Mouse (Mus musculus): Measurements from ENCODE around the gene Trp53bp1.
A peak's percentile ranks its signal among the peaks of the same experiment; 100 is the strongest.

Trp53bp1 gene

DNA sequence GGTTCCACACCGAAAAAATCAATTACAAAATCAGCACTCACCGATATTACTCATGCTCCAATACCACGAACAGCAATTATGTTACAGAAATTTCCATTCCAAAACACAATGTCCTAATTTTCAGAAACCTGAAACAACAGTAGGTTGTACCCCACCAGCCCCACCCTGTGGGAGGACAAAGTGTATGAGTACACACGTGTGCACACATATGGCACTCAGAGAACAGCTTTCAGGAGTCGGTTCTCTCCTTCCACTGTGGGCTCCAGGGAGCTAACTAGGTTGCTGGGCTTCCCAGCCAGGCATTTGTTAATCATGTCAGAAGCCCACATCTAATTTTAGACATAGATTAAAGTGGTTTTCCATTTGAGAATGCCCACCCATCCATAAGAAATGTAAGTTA, 27.1 kb downstream of the Trp53bp1 start:
- DNase-seq: no peak

DNA sequence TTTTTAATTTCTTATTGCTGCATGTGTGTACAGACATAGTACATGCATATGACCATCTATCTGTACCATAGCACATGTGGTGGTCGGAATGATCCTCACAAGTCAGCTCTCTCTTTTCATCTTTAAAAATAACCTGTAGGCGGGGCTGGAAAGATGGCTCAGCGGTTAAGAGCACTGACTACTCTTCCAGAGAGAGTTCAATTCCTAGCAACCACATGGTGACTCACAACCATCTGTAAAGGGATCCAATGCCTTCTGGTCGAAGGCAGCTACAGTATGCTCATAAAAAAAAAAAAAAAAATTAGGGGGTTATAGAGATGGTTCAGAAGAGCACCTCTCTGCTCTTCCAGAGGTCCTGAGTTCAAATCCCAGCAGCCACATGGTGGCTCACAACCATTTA, 31.8 kb downstream of the Trp53bp1 start:
- no peak for DNase-seq

DNA sequence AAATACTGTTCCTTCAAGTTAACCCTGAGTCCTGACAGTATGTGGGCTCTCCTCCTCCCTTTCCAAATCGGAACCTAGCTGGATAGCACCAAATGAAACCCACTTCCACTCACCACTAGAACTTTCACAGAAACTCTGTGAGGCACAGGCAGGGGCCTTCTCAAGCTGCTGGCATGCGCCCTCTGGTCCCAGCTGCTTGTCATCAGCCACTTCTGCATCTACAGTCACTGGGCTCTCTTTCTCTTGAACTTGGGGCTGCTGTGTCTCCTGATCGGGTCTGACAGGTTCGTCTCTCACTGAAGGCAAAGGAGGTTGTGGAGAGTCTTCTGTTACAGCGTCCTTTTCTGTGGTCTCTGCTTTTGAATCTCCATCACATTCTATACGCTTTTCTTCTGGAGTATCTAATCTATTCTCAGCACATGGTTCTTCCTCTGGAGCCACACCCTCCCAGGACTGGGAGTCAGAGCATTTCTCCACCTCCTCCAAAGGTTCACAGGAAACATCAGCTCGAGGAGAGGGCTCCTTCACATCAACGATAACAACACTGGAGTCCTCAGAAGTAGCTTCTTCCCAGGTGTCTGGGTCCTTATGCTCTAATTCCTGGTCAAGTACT, 35.6 kb downstream of the Trp53bp1 start:
- no peak for DNase-seq

DNA sequence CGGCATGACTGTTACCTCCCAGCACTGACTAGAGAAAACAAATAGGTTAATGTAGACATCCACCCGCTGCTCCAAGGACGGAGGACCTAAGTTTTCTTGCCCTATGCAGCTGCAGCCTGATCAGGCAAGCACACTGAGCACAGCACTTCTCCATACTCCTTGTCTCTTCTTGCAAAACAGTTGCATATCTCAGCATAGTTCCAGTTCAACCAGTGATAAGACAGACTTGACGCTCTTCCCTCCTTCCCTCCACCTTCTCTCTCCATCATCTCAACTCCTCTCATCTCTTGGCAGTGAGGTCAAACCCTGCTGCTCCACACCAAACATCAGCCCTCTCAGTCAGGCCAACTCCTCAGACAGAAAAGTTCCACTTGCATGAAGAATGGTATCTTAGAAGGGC, 43.1 kb downstream of the Trp53bp1 start:
- DNase-seq: no peak

DNA sequence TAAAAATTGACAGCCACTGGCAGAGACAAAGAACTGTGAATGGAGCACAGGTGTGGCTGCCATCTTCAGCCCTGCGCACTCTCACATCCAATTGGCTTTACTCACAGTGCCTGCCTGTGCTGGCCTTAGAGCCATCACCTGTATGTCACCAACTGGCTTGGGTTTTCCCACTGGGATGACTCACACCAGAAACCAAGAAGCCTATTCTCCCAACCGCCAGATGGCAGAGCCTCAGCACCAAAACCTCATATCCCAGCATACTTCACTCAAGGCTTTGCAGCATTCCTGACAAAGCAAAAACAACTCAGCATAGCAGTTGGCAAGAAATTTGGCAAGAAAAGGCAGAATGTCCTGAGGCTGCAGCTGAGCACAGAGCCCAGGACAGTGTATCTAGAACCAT, 48.2 kb downstream of the Trp53bp1 start:
- DNase-seq: peak; percentile 85

DNA sequence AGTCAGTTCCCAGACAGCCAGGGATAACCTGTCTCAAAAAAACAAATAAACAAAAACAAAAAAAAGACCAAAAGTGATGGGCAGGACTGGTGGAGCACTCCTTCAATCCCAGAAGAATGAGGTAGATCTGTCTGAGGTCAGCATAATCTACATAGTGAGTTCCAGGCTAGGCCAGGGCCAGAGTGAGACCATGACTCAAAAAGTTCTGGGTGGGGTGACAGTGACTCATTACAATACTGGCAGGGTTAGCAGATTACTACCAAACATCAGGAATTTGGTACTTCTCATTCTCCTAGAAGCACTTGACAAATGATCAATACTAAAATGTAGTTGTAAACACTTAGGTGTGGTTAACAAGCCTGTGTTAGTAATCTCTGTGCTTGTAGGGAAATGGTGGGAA, 51.2 kb downstream of the Trp53bp1 start:
- DNase-seq: no peak

DNA sequence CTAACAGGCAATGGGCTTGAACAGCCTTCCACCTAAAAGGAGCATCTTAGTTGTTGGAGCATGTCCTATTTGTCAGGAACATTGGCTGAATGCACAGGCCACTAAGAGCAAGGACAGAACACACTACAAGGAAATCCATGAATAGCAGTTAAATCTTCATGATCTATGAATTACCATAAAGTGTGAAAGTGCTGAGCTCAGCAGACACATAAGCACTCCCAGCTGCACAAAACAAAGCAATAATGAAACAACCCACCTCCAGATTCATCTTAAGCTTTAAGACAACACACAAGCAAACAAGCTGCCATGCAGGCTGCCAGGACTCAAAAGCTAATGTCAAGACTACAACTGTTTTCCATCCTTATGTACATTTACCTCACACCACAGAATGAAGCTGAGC, 52.0 kb downstream of the Trp53bp1 start:
- DNase-seq: no peak

DNA sequence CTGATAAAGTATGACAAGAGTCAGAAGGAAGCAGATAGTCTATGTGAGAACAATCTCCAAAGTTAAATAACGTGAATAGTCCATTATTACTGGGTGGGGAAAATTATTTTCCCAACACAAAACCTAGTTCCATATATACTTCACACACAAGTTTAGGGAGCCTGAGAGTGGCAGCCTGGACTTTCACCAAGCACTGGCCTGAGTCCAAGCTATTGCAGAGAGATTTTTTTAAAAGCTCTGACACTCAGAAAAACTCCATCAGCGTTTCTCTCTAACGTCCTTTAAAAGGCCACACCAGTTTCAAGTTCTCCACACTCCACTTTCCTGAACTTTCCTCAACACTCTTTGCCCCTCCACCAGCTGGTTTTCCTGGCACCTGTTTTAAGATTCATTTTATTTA, 56.7 kb downstream of the Trp53bp1 start:
- no peak for DNase-seq

DNA sequence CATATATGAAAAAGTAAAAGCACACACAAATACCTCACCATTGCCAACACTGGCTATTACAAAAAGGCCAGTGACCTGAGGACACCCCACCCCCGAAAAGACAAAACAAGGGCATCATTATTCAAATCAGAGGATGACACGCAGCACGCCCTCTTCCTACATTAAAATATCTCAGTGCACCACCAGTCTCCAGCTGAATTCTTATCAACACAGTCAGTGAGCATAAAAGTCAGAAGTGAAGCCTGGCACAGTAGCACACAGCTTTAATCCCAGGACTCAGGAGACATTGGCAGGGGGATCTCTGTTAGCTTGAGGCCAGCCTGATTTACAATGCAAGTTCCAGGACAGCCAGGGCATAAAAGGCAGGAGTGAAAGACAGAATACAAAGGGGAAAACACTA, 64.7 kb downstream of the Trp53bp1 start:
- no peak for DNase-seq

DNA sequence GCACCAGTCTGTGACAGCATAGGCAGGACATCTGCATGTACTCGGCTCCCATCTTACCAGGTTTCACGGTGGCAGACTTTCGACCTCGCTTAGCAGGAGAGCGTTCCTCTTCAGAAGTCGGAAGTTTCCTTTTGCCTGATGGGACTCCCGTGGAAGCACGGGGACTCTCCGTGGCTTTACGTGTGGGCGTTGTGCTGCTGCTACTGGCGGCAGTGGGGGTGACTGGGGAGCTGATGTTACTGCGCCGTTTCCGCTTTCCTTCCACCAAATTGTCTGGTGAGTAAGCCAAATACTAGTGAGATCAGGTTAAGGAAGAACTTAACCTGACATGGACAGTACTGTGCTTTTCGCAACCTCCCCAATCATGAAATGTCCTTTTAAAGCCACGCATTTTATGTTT, 66.9 kb downstream of the Trp53bp1 start:
- no peak for DNase-seq

DNA sequence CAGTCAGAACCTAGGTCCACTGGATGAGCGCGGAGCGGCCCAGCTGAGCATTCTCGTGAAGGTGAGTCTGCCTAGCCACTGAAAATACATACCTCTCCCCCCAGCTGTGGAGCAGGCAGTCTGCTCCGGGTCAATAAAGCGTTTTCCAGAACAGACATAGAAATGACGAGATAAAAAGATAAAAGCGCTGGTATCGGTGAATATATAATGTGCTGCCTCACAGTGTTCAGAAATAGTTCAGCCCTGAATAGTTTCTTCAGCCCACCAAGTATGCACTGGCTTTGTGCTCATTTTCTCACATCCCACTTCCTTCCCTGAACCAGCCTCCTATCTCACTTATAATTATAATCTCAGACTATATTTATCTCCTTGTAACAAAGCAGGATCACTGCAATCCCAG, 75.7 kb downstream of the Trp53bp1 start:
- DNase-seq: no peak

DNA sequence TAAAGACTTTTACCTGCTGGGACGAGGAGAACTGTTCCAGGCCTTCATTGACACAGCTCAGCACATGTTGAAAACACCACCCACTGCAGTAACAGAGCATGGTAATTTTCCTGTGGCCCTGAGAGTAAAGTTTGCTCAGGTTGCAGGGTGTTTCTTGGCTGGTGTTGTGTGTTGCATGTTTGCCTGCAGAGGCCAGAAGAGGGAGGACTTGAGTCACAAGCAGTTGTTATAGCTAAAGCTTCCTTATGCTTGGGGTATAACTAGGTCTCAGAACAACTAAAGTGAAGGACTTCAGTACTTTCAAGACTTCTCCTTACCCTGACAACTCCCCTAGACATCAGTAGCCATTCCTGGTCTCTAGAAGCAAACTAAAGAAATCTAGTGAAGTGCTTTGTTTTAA, 82.7 kb downstream of the Trp53bp1 start:
- DNase-seq: no peak

DNA sequence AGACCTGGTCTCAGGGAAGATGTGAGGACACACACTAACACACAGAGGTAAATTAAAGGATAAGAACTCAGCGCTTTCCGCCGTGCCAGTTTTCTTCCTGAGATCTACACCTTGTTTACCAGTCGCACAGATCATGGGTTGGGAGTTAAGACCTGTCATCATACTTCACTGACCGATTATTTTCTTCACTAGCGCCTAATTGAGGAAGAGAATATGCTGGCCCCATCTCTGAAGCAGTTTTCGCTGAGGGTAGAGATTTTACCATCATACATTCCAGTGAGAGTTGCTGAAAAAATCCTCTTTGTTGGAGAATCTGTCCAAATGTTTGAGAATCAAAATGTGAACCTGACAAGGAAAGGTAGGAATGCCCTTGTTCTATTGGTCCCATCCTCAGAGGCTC, 87.1 kb downstream of the Trp53bp1 start:
- no peak for DNase-seq

DNA sequence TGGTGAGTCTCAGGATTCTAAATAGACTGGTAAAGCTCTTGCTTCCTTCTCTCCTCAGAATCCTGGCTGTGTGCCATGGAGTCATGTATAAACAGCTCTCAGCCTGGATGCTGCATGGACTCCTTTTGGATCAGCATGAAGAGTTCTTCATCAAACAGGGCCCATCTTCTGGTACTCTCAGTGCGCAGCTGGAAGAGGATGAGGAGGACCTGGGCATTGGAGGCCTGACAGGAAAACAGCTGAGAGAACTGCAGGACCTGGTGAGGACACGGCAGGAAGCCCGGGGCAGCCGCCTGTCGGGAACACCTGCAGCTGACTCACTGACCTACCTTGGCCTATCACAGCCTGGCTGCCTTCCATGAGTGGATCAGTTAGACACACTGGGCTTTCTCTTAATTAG, 87.8 kb downstream of the Trp53bp1 start:
- DNase-seq: peak; percentile 87

DNA sequence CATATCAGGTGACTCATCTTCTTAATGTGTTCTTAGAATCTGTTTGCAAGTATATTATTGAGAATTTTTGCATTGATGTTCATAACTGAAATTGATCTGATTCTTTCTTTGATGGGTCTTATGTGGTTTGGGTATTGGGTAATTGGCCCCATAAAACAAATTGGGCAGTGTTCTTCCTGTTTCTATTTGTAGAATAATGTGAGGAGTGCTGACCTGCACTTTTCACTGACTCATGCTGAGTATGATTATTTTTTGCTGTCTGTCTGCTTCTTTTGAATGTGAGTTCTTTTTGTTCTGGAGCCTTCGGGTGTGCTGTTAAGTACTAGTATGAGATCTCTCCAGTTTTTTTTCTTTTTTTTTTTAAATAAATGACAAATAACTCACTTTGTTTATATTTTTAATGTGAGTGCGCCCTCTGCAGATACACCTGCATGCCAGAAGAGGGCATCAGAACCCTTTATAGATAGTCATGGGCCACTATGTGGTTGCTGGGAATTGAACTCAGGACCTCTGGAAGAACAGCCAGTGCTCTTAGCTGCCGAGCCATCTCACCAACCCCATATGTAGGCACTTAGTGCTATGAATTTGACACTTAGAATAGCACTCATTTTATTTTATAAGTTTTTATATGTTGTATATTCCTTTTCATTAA, 92.3 kb downstream of the Trp53bp1 start:
- no peak for DNase-seq

DNA sequence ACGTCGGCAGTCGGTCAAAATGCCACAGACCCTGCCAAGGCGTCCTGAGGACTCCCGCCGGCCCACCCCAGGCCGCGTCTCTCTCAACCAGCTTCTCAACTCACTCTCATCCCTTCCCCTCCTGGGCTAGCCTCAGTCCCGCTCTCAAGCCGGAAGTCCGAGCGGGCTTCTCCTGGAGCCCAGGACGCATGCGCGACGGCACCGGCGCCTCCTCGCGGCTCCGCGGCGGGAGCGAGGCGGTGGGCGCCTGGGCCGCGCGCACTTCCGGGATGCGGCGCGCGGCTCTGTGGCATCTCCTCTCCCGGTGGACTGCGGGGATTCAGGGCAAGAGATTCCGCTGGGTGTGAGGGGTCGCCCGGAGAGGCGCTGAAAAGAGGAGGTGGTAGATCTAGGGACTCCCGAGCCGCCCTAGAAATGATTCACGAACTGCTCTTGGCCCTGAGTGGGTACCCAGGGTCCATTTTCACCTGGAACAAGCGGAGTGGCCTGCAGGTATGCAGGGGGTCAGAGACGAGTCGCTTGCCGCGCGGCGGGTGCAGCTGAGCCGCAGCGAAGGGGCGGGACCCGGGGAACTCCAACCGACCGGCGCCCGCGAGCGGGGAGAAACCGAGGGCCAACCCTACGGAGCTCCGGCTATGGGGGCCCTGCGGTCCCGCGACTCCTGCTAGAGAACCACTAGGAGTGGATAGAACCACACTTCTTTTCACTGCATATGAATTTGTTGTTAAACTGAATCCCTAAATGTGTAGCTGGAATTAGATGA, 100.0 kb downstream of the Trp53bp1 start, which contains the start of gene Zscan29:
Gene Zscan29 (minus strand): TSS at position 146 of the 763 bp plus-strand sequence.
- peak; percentile 87 for DNase-seq

DNA sequence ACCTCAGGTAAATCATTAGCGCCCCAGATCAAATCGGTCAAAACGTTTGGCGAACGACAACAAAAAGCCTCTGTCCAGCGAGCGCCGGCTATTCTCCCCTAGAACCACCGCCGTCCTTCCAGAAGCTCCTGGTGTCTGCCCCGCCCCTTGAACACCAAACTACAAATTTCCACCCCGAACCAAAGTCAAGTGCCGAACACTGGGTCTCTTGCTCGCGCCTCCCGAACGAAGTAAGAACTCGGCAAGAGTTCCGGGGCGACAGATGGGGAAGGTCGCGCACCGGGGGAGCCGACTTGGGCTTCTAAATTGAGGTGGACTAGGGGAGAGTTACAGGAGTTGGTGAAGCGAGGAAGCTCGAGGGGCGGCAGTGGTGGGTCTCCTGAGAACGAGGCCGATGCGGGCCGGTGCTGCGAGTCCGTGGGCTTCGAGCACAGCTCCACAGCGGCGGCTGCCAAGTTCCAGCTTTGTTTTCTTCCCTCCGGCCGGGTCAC, 100.7 kb downstream of the Trp53bp1 start, which contains the start of gene Tubgcp4:
Gene Tubgcp4 (plus strand): TSS at position 174 of the 491 bp plus-strand sequence.
- no peak for DNase-seq

DNA sequence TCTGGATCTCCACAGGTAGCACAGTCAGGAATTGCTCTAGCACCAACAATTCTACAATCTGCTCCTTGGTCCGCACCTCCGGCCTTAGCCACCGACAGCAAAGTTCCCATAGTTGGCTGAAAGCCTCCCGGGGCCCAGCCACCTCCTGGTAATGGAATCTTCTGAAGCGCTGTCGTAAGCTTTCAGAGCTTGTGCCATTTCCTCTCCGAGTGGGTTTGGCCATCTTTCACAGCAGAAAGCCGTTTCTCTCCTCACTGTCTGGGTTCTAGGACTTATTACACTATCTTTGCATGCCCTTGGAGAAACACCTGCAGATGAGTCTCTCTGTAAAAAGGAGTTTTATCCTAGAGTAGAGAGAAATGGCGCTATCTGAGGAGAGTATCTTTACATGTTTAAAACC, 101.3 kb downstream of the Trp53bp1 start:
- peak; percentile 37 for DNase-seq

DNA sequence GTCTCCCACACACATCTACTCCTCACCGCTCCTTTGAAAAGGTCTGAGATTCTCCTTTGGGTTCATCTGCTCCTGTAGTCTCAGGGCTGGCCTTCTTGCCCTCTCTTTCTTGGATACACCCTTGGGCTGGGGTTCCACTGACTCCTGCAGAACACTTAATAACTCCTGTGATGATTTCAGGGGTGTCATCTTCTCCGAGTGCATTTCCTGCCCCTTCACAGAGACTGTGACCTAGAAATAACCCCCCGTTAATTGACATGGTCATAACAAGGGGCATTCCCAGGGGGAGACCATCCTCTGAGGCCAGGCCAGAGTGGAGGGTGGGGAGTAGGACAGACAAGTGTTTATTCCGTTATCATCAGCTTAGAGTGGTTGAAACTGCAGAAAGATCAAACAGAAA, 102.0 kb downstream of the Trp53bp1 start:
- no peak for DNase-seq

DNA sequence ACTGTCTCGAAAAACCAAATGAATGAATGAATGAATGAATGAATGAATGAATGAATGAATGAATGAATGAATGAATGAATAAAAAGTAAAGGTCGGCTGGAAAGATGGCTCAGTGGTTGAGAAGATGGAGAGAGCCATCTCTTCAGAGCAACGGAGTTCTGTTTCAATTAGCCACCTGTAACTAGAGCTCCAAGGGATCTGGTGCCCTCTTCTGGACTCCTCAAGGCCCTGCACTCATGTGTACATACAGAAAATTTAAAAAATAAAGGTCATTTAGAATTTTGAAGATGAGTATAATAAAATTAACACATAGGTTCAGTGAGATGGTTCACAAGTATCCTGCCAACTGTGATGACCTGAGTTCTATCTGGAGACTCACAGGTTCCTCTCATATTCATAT, 118.1 kb downstream of the Trp53bp1 start:
- no peak for DNase-seq

DNA sequence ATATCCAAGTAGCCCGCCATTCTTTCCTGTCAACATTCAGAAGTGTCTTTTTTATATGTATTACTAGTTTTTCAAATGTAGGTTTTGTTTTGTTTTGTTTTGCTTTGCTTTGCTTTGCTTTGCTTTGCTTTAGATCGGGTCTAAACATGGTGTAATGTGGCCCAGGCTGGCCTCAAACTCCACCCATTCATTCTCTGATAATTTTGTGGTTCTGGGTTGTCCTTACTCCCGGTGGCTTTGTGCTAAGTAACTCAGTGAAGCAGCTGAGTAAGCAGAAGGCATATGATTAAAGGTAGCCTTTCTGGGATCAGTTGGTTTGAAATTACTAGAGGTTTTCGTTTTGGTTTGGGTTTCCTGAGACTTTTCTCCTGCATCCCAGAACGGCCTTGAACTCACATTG, 121.5 kb downstream of the Trp53bp1 start:
- DNase-seq: no peak
